Mouse (Mus musculus) urinary bladder, postnatal 4 days (tissue): Measurements from ENCODE around the gene Olfr691.
"Not testable (repeated sequence)": the region's sequence is repeated elsewhere in the genome, so short reads cannot be mapped to it uniquely, and the experiment has no call there.

Source experiments
- DNase-seq, 2 experiments: peaks; one replicate each; pipeline ENCODE4 v3.0.0; 2021 to 2022; ENCODE audit warnings: low spot score in 2 of 2

Olfr691 gene

DNA sequence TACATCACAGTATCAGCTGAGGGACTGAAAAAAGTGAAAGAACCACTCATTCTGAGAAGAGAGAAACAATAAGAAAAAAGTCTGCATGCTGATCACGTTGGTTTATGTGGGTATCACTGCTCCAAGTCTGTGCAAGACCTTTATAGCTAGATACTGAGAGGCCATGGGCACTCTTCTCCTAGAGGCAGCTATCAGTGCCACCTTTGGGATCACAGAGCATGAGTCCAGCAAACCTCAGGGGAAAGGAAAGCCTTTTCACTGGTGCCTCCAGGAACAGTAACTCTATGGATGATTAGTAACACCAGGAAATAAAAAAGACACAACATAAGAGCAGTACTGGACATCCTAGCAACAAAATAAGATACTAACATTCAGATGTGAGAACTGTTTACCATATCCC, at the start of gene Olfr691:
Gene Olfr691 (minus strand): TSS at position 101 of the 400 bp plus-strand sequence.
- DNase-seq, result no peak

- no peak for DNase-seq
Observed at GRCm38 (mm10) chr7:105390236-105390635, 48.2 kb upstream of the Olfr691 start.

DNA sequence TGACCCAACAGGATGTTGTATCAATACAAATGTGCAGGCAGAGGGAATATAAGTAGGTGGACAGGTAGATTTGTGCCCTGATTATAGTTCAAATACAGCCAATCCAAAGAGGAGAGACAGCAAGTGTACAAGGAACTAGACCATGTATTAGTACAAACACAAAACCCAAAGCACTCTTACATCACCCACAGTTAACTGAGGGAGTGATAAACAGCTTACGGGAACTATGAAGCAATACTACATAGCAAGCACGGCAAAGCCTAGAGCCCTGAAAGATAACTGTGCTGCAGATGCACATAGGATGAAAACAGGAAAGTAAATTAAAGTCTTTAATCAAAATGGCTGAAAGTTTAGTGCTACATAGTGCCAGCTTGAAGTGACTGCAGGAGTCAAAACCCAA, 45.6 kb upstream of the Olfr691 start:
- no peak for DNase-seq

GRCm38 (mm10) chr7:105380329-105380728, 38.3 kb upstream of the Olfr691 start:
- no peak for DNase-seq

GRCm38 (mm10) chr7:105374866-105375265, 32.8 kb upstream of the Olfr691 start, which contains the start of gene Gm5901:
Gm5901 (plus strand) TSS chr7:105375038.
- no peak for DNase-seq

DNA sequence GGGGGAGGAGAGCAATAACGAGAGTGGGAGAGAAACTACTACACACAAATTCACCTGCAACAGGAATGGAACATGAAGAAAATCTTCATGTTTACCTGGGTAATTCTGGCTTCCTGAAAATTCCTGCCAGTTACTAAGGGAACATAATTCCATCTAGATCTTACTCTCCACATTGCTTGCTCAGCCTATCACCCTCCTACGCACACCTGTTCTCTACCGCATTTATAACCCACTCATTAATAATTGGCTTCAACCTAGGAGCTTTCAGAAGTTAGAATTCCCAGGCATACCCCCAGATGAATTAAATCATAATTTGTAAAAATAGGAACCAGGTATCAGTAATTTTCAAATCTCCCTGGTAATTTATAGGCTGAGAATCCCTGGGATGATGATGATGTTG, 31.9 kb upstream of the Olfr691 start:
- no peak for DNase-seq

GRCm38 (mm10) chr7:105373509-105373908, 31.4 kb upstream of the Olfr691 start:
- DNase-seq, result no peak

DNA sequence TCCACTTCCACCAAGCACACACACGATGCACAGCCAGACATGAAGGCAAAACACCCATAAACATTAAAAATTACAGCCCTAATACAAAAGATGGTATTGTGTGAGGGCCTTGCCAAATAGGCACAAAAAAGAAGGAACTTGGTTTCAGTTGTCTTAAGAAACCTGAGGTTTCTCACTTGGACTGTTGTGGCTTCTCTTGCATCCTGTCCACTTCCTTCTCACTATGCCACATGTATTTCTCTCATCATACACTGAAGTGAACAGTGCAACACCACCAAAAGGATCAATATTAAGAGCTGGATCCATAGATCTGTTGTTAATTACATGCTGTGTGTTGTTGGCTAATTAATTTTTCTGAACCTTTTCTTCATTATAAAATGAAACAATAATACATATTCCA, 30.8 kb upstream of the Olfr691 start:
- DNase-seq, result no peak

DNA sequence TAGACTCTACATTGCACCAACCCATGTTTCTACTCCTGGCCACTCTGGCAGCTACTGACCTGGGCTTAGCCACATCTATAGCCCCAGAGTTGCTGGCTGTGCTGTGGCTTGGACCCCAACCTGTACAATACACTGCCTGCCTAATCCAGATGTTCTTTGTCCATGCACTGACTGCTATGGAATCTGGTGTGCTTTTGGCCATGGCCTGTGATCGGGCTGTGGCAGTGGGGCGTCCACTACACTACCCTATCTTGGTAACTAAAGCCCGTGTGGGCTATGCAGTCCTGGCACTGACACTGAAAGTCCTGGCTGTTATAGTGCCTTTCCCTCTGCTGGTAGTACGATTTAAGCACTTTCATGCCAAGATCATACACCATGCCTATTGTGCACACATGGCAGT, 26.5 kb upstream of the Olfr691 start:
- DNase-seq, result no peak

GRCm38 (mm10) chr7:105367930-105368329, 25.9 kb upstream of the Olfr691 start, which contains the start of gene Olfr692:
Olfr692 (plus strand) TSS chr7:105368230.
- no peak for DNase-seq

DNA sequence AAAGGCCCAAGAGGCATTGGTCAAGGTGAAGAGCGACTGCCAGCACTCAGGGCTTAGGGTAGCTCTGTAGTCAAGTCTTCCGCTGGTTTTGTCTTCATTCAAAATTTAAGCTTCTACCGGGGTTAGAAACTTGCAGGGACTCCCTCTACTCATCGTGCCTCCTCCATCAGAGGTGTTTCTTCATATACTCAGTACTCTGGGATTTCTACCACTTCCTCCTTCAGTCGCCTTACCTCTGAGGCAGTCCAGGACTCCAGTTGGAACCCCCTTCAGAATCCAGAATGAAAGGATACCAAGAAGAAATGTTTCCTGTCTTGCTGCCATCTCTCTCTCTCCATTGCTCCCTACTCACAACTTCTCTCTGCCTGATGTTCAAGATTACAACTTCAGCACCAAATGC, 25.2 kb upstream of the Olfr691 start:
- DNase-seq, result no peak

GRCm38 (mm10) chr7:105361713-105362112, 19.6 kb upstream of the Olfr691 start:
- DNase-seq, result no peak

- DNase-seq, result not testable (repeated sequence)
Observed at GRCm38 (mm10) chr7:105356487-105356886, 14.4 kb upstream of the Olfr691 start.

DNA sequence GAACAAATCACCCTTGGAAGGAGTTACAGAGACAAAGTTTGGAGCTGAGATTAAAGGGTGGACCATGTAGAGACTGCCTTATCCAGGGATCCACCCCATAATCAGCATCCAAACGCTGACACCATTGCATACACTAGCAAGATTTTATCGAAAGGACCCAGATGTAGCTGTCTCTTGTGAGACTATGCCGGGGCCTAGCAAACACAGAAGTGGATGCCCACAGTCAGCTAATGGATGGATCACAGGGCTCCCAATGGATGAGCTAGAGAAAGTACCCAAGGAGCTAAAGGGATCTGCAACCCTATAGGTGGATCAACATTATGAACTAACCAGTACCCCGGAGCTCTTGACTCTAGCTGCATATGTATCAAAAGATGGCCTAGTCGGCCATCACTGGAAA, 14.0 kb upstream of the Olfr691 start:
- not testable (repeated sequence) for DNase-seq

- no peak for DNase-seq
Observed at GRCm38 (mm10) chr7:105342752-105343151, 682 bp upstream of the Olfr691 start.

GRCm38 (mm10) chr7:105334004-105334403, 8.1 kb downstream of the Olfr691 start, which contains the start of gene Olfr690:
Olfr690 (minus strand) TSS chr7:105334104.
- no peak for DNase-seq

DNA sequence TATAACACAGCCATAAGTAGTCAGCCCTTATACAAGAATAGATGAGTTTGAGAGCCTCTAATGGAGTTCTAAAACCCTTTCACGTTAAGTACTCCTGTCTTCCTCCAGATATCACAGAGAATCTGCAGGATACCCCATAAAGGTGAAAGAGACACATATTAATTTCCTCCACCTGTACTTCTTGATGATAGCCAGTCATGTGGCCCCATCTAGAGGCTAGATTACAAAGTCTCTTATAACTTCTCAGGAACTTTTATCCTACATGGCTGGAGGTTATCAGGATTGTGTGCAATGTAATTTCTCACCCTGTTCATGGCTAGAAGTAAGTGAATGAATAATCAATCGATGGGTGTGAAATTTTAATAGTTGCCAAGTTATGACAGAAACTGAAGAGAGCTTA, 16.8 kb downstream of the Olfr691 start:
- DNase-seq, result no peak

GRCm38 (mm10) chr7:105310865-105311264, 31.2 kb downstream of the Olfr691 start, which contains the start of gene Olfr689:
Olfr689 (plus strand) TSS chr7:105311165.
- no peak for DNase-seq

DNA sequence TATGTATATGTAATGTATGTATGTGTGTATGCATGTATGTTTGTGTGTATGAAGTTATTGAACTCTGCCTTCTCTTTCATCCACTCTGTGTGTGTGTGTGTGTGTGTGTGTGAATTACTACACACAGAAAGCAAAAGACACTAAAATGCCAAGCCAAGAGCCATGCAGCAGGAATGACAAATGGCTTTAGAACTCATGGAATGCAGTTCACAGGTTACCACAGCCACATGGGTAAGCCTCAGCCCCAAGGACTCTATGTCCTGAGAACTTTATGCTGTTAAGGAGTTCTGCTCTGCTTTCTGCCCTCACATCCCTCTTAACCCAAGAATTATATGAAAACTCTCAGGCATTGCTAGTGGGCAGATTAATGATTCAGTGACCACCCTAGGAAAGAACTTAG, 52.0 kb downstream of the Olfr691 start:
- DNase-seq, result no peak

DNA sequence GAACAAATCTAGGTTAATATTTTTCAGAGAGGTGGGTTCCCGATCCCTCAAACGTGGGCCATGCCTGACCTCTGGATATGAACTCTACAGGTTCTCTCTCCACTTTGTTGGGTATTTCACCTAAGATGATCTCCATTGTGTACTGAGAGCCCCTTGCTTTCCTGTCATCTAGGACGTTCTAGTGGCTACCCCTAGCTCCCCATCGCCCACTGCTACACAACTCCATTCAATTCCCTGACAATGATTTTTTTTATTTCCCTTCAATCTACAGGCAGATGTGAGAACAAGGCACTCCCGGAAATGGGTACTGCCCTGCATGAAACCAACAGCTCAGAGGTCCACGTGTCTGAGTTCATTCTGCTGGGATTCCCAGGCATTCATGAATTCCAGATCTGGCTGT, 54.3 kb downstream of the Olfr691 start, which contains the start of gene Olfr688:
Gene Olfr688 (plus strand): TSS at position 301 of the 400 bp plus-strand sequence.
- DNase-seq, result no peak
